Mouse (Mus musculus): Measurements from ENCODE around the gene Srp9. TPM values are rescaled to one million over a fixed set of nuclear protein-coding genes. Genes with fewer than 3 reads are reported as not detected.

Gene Srp9
- polyA plus RNA-seq, 2 experiments, result 101 to 166 TPM

DNA sequence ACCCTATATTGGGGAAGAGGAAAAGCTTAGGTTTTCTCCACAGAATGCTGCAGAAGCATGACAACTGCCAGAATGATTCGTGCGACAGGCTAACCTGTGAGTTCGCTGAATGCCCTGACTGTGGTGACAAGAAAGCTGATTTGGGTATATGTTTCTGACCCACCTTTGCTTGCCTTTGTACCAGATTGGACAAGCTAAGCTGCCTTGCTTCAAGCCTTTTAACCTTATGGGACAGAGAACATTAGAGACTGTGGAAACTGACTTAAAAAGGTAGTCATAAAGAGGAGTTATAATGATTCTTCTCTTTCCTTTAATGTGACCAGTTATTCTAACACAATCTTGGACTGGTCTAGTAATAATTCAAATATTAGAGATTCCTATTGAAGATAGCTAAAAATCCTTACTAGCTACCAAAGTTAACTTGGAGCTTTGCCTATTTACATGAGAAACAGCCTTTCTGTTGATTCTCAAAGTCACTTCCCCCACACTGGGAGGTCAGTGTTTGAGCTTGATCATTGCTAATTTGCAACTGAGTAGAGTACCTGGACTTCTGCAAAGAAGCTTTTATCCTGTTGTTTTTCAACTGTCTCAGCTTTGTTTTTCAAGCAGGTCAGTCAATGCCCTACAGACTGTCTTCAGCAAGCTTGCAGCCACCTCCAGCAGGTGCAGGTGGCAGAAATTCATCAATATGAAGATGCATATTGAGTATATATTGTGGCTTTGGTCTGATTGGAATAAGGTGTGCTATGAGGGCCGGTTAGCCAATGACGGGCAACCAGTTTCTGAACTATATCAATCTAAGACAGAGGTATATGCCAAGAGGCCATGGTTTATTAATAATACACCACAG lies 57.1 kb downstream of the Srp9 start:
- Histone ChIP-seq H3K27ac (replicated peaks; ENCODE audit: low read depth, low read length) (no peak overlapping the region), H3K4me3 (replicated peaks; ENCODE audit: low read length) (no peak overlapping the region), H3K27me3 (ENCODE audit: control insufficient read depth, insufficient read depth, low read length) (no peaks in the 10 kb centered on the region), H3K9ac (ENCODE audit: low read depth, low read length, severe bottlenecking) (no peak overlapping the region), H3K4me1 (ENCODE audit: control insufficient read depth, insufficient read depth, low read length) (no peaks in the 10 kb centered on the region), H3K9me3 (ENCODE audit: control insufficient read depth, low read length) (no peaks in the 10 kb centered on the region), H3K4me2 (replicated peaks; ENCODE audit: low read depth, low read length, severe bottlenecking) (no peak overlapping the region), H3K36me3 (ENCODE audit: control insufficient read depth, insufficient read depth, low read length) (no peaks in the 10 kb centered on the region)
- no peak for TF ChIP-seq POLR2A (IDR thresholded peaks at IDR 0.05; ENCODE audit: borderline replicate concordance, extremely low read depth, insufficient read depth, insufficient read length)
- WGBS, result 71% methylated on average over 5 of the region's 5 CpGs
- DNase-seq (ENCODE audit: low spot score) (no peak), ATAC-seq (ENCODE audit: low FRiP score, low read depth) (no peak)

Other genes starting within 250 kb of the Srp9 start
- 87.9 and 89.2 TPM in 2 replicates for gene Enah, start 104.7 kb upstream of the Srp9 start, polyA plus RNA-seq (2012; rRNA removed)
- gene Enah, start 104.7 kb upstream of the Srp9 start, polyA plus RNA-seq (2014; fragmentation: Nextera tagmentation; extraction: Ambion mirVana), result 29.3 and 30.7 TPM in 2 replicates
- 0.03 TPM in 1 of 2 replicates, not detected in the other for gene Vmn1r1, start 39.7 kb downstream of the Srp9 start, polyA plus RNA-seq (2012; rRNA removed)
- gene Vmn1r1, start 39.7 kb downstream of the Srp9 start, polyA plus RNA-seq (2014; fragmentation: Nextera tagmentation; extraction: Ambion mirVana), result not detected in 2 replicates
- 69.5 and 87.3 TPM in 2 replicates for gene Degs1, start 158.1 kb downstream of the Srp9 start, polyA plus RNA-seq (2012; rRNA removed)
- 144 and 150 TPM in 2 replicates for gene Degs1, start 158.1 kb downstream of the Srp9 start, polyA plus RNA-seq (2014; fragmentation: Nextera tagmentation; extraction: Ambion mirVana)
- gene Fbxo28, start 216.9 kb downstream of the Srp9 start, polyA plus RNA-seq (2012; rRNA removed), result 19.0 and 22.9 TPM in 2 replicates
- gene Fbxo28, start 216.9 kb downstream of the Srp9 start, polyA plus RNA-seq (2014; fragmentation: Nextera tagmentation; extraction: Ambion mirVana), result 26.0 and 26.9 TPM in 2 replicates